Mouse (Mus musculus) embryonic facial prominence, embryonic 14.5 days (tissue): ENCODE results near the gene Muc1. TPM values are rescaled to one million over a fixed set of nuclear protein-coding genes. Genes with fewer than 3 reads are reported as not detected.
A peak's percentile ranks its signal among the peaks of the same experiment; 100 is the strongest.

Source experiments
- ATAC-seq: fragments of 200-750 bp; cut with Nextera tagmentation; 2 replicates; pipeline ENCODE4 v1.8.0; 2017; ENCODE audit warnings: low read depth, moderate number of reproducible peaks, moderate TSS enrichment
- DNase-seq: peaks from one replicate; pipeline ENCODE4 v3.0.0-alpha.2; 2015; ENCODE audit warnings: low spot score
- H3K27ac ChIP-seq: fragments of 300-500 bp; sonication (generic); replicated peaks from 2 replicates; pipeline ENCODE4 v1.5.1; 2014; ENCODE audit warnings: low read depth, mild to moderate bottlenecking, low read length, moderate library complexity
- H3K27me3 ChIP-seq: fragments of 300-500 bp; sonication (generic); replicated peaks from 2 replicates; pipeline ENCODE4 v1.6.1; 2014; ENCODE audit warnings: low read length; ENCODE audit not compliant: control insufficient read depth, insufficient read depth
- H3K36me3 ChIP-seq: fragments of 300-500 bp; sonication (generic); 2 replicates; pipeline ENCODE4 v1.6.1; 2014; ENCODE audit warnings: low read length, mixed read lengths; ENCODE audit not compliant: control insufficient read depth, insufficient read depth
- H3K4me1 ChIP-seq: fragments of 300-500 bp; sonication (generic); 2 replicates; pipeline ENCODE4 v1.6.1; 2014; ENCODE audit warnings: antibody characterized with exemption, low read length; ENCODE audit not compliant: control insufficient read depth, insufficient read depth
- H3K4me2 ChIP-seq: fragments of 300-500 bp; sonication (generic); 2 replicates; pipeline ENCODE4 v1.6.1; 2014; ENCODE audit warnings: low read depth, mild to moderate bottlenecking, low read length, moderate library complexity, mixed read lengths
- H3K4me3 ChIP-seq: fragments of 300-500 bp; sonication (generic); 2 replicates; pipeline ENCODE4 v1.5.1; 2014; ENCODE audit warnings: low read depth, mild to moderate bottlenecking, low read length
- H3K9ac ChIP-seq: fragments of 300-500 bp; sonication (generic); 2 replicates; pipeline ENCODE4 v1.6.1; 2014; ENCODE audit warnings: low read depth, mild to moderate bottlenecking, low read length, moderate library complexity, mixed read lengths
- H3K9me3 ChIP-seq: fragments of 300-500 bp; sonication (generic); 2 replicates; pipeline ENCODE4 v1.6.1; 2016; ENCODE audit warnings: low read length; ENCODE audit not compliant: control insufficient read depth
- WGBS: fragments of 180-500 bp; shearing (Covaris S2); extraction: QIAGEN DNeasy Blood & Tissue Kit; methylation state at CpG from one replicate; pipeline ENCODE4 v1.1.7; 2014; 5-methylcytosine and 5-hydroxymethylcytosine counted together
- microRNA counts: library from miRNA; unstranded; fragments of <30 nt; microRNA quantifications from one replicate; lab custom pipeline; 2017
- microRNA-seq: library from miRNA; unstranded; fragments of <30 nt; microRNA quantifications from one replicate; pipeline ENCODE4, GENCODE M21; 2016; ENCODE audit warnings: borderline number of aligned reads
- polyA plus RNA-seq: library from polyadenylated mRNA; unstranded; fragments of >200 nt; fragmentation: Nextera tagmentation; extraction: Ambion mirVana; gene quantifications from 2 replicates; pipeline ENCODE4 v1.2.1, GENCODE M21; 2014

Muc1 gene
- polyA plus RNA-seq, 1 experiment from 2014 or later, result 4.1 TPM

DNA sequence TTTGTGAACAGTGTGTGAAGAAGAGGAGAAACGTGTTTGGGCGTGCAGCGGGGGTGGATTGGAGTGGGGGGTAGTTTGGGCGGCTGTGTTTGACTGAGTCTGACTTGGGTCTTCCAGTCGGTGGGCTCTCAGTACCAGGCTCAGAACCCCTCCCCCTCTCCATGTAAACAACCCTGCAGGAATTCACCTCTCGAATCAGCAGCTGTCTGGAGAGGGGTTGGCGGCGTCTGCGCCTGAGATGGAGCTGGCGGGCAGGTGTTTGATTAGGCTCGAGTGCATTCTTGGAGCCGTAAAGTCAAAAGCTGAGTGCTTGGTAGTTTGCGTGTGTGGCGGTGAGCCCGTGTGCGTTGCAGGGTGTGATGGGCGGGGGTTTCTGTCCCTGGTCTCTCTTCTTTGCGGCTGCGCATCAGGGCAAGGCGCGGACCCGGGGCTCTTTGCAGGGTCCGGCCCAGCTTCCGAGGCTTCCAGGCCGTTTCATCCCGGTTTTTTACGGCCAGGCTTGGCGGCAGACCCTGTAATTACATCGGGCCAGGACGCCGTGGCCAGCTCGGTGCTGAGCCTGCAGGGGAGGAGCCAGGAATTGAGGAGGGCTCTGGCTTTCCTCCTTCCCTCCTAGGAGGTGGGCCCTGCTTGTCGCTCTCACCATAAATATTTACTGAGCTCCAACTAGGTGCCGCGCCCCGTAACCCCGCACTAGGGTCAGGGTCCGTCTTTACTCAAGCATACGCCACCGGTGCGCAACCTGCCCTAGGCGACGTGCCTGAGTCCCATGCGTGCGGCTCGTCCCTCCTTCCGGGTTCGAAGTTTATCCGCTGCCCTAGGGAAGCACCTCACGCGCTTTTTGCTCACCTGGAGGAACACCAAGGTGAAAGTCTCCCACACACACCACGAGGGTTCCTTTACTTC, 52.0 kb downstream of the Muc1 start, which contains the start of gene Efna1:
Gene Efna1, minus strand, starts transcription at position 537 of the 906 bp plus-strand sequence.
- H3K36me3 ChIP-seq, result 0 out of 2 replicates have a peak, but pooled peaks cover 3% of the 10 kb centered on the region
- WGBS, result 1% methylated on average over 45 of the region's 52 CpGs
- peaks cover 27% of the 10 kb centered on the region for H3K4me1 ChIP-seq
- 0 out of 2 replicates have a peak, but pooled peaks cover 7% of the 10 kb centered on the region for H3K27me3 ChIP-seq
- H3K9ac ChIP-seq, result peak within 1 kb of the TSS; percentile 71
- H3K27ac ChIP-seq, result peak within 1 kb of the TSS; percentile 82
- peak; percentile 66 for DNase-seq
- H3K4me2 ChIP-seq, result peak within 1 kb of the TSS; percentile 80
- no peaks in the 10 kb centered on the region for H3K9me3 ChIP-seq
- H3K4me3 ChIP-seq, result peak within 1 kb of the TSS; percentile 50
- peak; percentile 28; the same call in 1 of the 2 replicates for ATAC-seq

DNA sequence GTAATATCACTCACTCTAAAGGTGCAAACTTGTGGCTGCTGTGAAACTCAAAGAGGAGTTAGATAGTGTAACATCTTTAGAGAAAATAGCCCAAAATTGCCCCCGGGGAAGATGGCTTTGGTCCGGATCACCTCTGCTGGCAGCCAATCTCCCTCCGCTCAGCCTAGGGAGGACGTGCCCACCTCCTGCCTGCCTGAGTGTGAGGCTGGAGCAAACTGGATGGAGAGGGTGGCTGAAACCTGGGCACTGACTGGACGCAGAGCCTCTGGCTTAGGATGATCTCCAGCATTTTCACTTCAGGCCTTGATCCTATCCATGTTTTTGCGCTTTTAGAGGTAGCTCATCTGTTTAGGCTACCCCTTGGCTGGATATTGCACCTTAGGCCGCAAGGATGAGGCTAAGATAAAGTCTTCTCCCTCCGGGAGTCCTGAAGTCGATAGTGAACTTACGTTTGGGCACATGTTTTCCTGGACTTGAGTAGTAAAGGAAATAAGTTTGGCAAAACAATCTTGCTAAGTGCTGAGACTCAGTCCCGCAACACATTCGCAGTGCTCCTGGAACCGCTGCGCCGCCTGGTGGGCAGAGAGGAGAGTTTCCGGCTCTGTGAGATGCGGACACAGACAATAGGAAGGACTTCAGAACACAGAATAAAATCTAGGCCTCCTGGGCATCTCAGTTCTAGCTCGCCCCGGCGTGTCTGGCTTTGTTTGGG, 52.9 kb downstream of the Muc1 start:
- Histone ChIP-seq H3K4me2 (peak overlapping the region; percentile 80), H3K27me3 (0 out of 2 replicates have a peak, but pooled peaks cover 7% of the 10 kb centered on the region), H3K4me1 (peaks cover 27% of the 10 kb centered on the region), H3K36me3 (no peaks in the 10 kb centered on the region), H3K27ac (peak overlapping the region; percentile 82), H3K4me3 (peak overlapping the region; percentile 50), H3K9ac (peak overlapping the region; percentile 65; the same call in 1 of the 2 replicates), H3K9me3 (no peaks in the 10 kb centered on the region)
- 15% methylated on average over 20 of the region's 20 CpGs for WGBS
- ATAC-seq (peak; percentile 17; the same call in 1 of the 2 replicates), DNase-seq (peak; percentile 90)

DNA sequence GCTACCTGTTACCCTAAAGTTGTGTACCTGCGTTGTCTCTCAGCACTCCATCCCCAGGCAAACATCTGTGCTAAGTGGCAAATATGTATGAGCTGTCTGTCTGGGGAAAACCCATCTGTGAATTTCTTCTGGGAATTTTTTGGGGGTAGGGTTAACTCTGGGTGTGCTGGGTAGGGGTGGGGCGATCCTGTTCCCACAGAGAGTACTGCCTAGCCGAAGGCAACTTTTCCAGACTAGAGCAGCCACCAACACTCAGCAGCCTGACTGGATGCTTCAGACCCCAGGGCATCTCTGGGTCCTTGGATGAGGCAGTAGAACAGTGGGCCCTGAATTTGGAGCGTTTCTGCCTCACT, 53.4 kb downstream of the Muc1 start:
- no peak overlapping the region for H3K9ac ChIP-seq
- H3K36me3 ChIP-seq, result no peaks in the 10 kb centered on the region
- peaks cover 23% of the 10 kb centered on the region for H3K4me1 ChIP-seq
- H3K27me3 ChIP-seq, result 0 out of 2 replicates have a peak, but pooled peaks cover 7% of the 10 kb centered on the region
- no peaks in the 10 kb centered on the region for H3K9me3 ChIP-seq
- H3K27ac ChIP-seq, result no peak overlapping the region
- no peak overlapping the region for H3K4me3 ChIP-seq
- no peak for DNase-seq
- 12% methylated on average over 4 of the region's 4 CpGs for WGBS
- ATAC-seq, result no peak
- no peak overlapping the region; the same call in 1 of the 2 replicates for H3K4me2 ChIP-seq

MicroRNAs encoded within 50 kb of the gene (microRNA counts, 519-probe panel; counts per million panel counts)
- 19.3 counts per million for microRNA mmu-miR-92b (lab: Ali Mortazavi, UCI)

Small RNA genes lying within 50 kb of the gene (microRNA-seq; reads per million reads assigned to microRNA genes)
- gene Mir92b, result 381 reads per million, percentile 66 among the genes with 10 or more reads in this experiment

Other genes with a start within 250 kb of the Muc1 start
- 23.5 and 26.5 TPM in 2 replicates for gene Rusc1, start 135.7 kb upstream of the Muc1 start, polyA plus RNA-seq
- not detected in 2 replicates for gene Gm43738, start 128.0 kb upstream of the Muc1 start, polyA plus RNA-seq
- 183 and 205 TPM in 2 replicates for gene Fdps, start 127.1 kb upstream of the Muc1 start, polyA plus RNA-seq
- 0.30 TPM in 1 of 2 replicates, not detected in the other for gene Pklr, start 92.9 kb upstream of the Muc1 start, polyA plus RNA-seq
- gene Hcn3, start 68.9 kb upstream of the Muc1 start, polyA plus RNA-seq, result 1.4 and 2.8 TPM in 2 replicates
- gene Clk2, start 64.3 kb upstream of the Muc1 start, polyA plus RNA-seq, result 22.4 and 23.9 TPM in 2 replicates
- 93.4 and 96.9 TPM in 2 replicates for gene Scamp3, start 51.6 kb upstream of the Muc1 start, polyA plus RNA-seq
- gene Fam189b, start 45.9 kb upstream of the Muc1 start, polyA plus RNA-seq, result 27.9 and 33.9 TPM in 2 replicates
- gene Gba, start 26.1 kb upstream of the Muc1 start, polyA plus RNA-seq, result 47.8 and 54.5 TPM in 2 replicates
- gene Thbs3, start 13.9 kb upstream of the Muc1 start, polyA plus RNA-seq, result 51.5 and 52.0 TPM in 2 replicates
- gene Mtx1, start 2.0 kb upstream of the Muc1 start, polyA plus RNA-seq, result 151 and 163 TPM in 2 replicates
- gene Krtcap2, start 16.9 kb downstream of the Muc1 start, polyA plus RNA-seq, result 324 and 349 TPM in 2 replicates
- gene Trim46, start 17.3 kb downstream of the Muc1 start, polyA plus RNA-seq, result 3.7 and 4.7 TPM in 2 replicates
- 151 and 177 TPM in 2 replicates for gene Dpm3, start 30.3 kb downstream of the Muc1 start, polyA plus RNA-seq
- 70.5 and 80.2 TPM in 2 replicates for gene Slc50a1, start 41.5 kb downstream of the Muc1 start, polyA plus RNA-seq
- 33.8 and 35.8 TPM in 2 replicates for gene Efna1, start 52.1 kb downstream of the Muc1 start, polyA plus RNA-seq
- 18.7 and 21.2 TPM in 2 replicates for gene Efna3, start 93.9 kb downstream of the Muc1 start, polyA plus RNA-seq
- 17.5 and 20.7 TPM in 2 replicates for gene Efna4, start 109.0 kb downstream of the Muc1 start, polyA plus RNA-seq
- 44.4 and 51.7 TPM in 2 replicates for gene Adam15, start 120.9 kb downstream of the Muc1 start, polyA plus RNA-seq
- not detected in 2 replicates for gene Dcst2, start 132.9 kb downstream of the Muc1 start, polyA plus RNA-seq
- gene Dcst1, start 136.2 kb downstream of the Muc1 start, polyA plus RNA-seq, result 0.26 and 0.33 TPM in 2 replicates
- 2.3 and 3.6 TPM in 2 replicates for gene Zbtb7b, start 165.7 kb downstream of the Muc1 start, polyA plus RNA-seq
- gene Lenep, start 173.7 kb downstream of the Muc1 start, polyA plus RNA-seq, result not detected in 2 replicates
- 24.2 and 24.8 TPM in 2 replicates for gene Flad1, start 182.8 kb downstream of the Muc1 start, polyA plus RNA-seq
- 380 and 425 TPM in 2 replicates for gene Cks1b, start 189.3 kb downstream of the Muc1 start, polyA plus RNA-seq
- gene Shc1, start 189.4 kb downstream of the Muc1 start, polyA plus RNA-seq, result 74.0 and 75.2 TPM in 2 replicates
- 49.2 and 51.6 TPM in 2 replicates for gene Pygo2, start 201.2 kb downstream of the Muc1 start, polyA plus RNA-seq
- 24.1 and 25.9 TPM in 2 replicates for gene Pbxip1, start 207.6 kb downstream of the Muc1 start, polyA plus RNA-seq
- 45.7 and 48.6 TPM in 2 replicates for gene Pmvk, start 225.5 kb downstream of the Muc1 start, polyA plus RNA-seq